Mouse (Mus musculus) liver, embryonic 14.5 days (tissue): ENCODE results near the gene Themis3. TPM values are rescaled to one million over a fixed set of nuclear protein-coding genes. Genes with fewer than 3 reads are reported as not detected.

ENCODE experiments used
- ATAC-seq: fragments of 200-750 bp; cut with Nextera tagmentation; 2 replicates; pipeline ENCODE4 v1.8.0; 2017; ENCODE audit warnings: moderate number of reproducible peaks, mild to moderate bottlenecking, moderate library complexity; ENCODE audit not compliant: insufficient read depth
- DNase-seq, 3 experiments: peaks; one replicate each; pipeline ENCODE4 v3.0.0-alpha.2; 2012 to 2013; ENCODE audit warnings: low read depth in 3 of 3, low spot score in 3 of 3
- H3K27ac ChIP-seq: fragments of 300-500 bp; sonication (generic); 2 replicates; pipeline ENCODE4 v1.5.1; 2014; ENCODE audit warnings: moderate library complexity, mild to moderate bottlenecking, control low read depth, inconsistent platforms
- H3K27me3 ChIP-seq: fragments of 300-500 bp; sonication (generic); 2 replicates; pipeline ENCODE4 v1.6.1; 2014; ENCODE audit warnings: mild to moderate bottlenecking, low read length, moderate library complexity; ENCODE audit not compliant: control insufficient read depth, insufficient read depth
- H3K36me3 ChIP-seq: fragments of 300-500 bp; sonication (generic); replicated peaks from 2 replicates; pipeline ENCODE4 v1.6.1; 2014; ENCODE audit warnings: low read depth; ENCODE audit not compliant: control insufficient read depth, insufficient read depth
- H3K4me1 ChIP-seq, 2 experiments: fragments of 200-500 bp in 1 of 2; fragments of 300-500 bp in 1 of 2; sonication (generic) in 1 of 2; replicated peaks; 2 replicates each; pipeline ENCODE4 v1.6.1; 2012 to 2014; ENCODE audit warnings: antibody characterized with exemption in 1 of 2, inconsistent platforms in 1 of 2, low read length in 1 of 2; ENCODE audit not compliant: control insufficient read depth in 2 of 2, insufficient read depth in 2 of 2
- H3K4me2 ChIP-seq: fragments of 300-500 bp; sonication (generic); 2 replicates; pipeline ENCODE4 v1.6.1; 2014; ENCODE audit warnings: low read depth, mild to moderate bottlenecking, control low read depth, moderate library complexity
- H3K4me3 ChIP-seq, 2 experiments: fragments of 200-500 bp in 1 of 2; fragments of 300-500 bp in 1 of 2; sonication (generic) in 1 of 2; 2 replicates each; pipeline ENCODE4 v1.5.1; 2012 to 2014; ENCODE audit warnings: low read depth in 2 of 2, low read length in 2 of 2, mild to moderate bottlenecking in 2 of 2, control low read depth in 1 of 2, inconsistent platforms in 1 of 2, moderate library complexity in 1 of 2; ENCODE audit not compliant: insufficient read depth in 1 of 2
- H3K9ac ChIP-seq: fragments of 300-500 bp; sonication (generic); replicated peaks from 2 replicates; pipeline ENCODE4 v1.6.1; 2014; ENCODE audit warnings: mild to moderate bottlenecking, control low read depth, moderate library complexity
- H3K9me3 ChIP-seq: fragments of 300-500 bp; sonication (generic); 2 replicates; pipeline ENCODE4 v1.6.1; 2016; ENCODE audit warnings: low read length, mixed read lengths; ENCODE audit not compliant: control insufficient read depth
- CTCF ChIP-seq: IDR thresholded peaks from 2 replicates; pipeline ENCODE4 v1.5.1; 2016; ENCODE audit warnings: antibody characterized with exemption, low read depth, control low read depth
- EP300 ChIP-seq: IDR thresholded peaks from 2 replicates; pipeline ENCODE4 v1.6.1; 2016; ENCODE audit warnings: antibody characterized with exemption, low read depth
- WGBS: fragments of 180-500 bp; shearing (Covaris S2); extraction: QIAGEN DNeasy Blood & Tissue Kit; methylation state at CpG from one replicate; pipeline ENCODE4 v1.1.7; 2014; ENCODE audit not compliant: insufficient replicate concordance; 5-methylcytosine and 5-hydroxymethylcytosine counted together
- polyA plus RNA-seq, 2 experiments: library from polyadenylated mRNA; depleted of rRNA in 1 of 2; stranded (reverse) in 1 of 2; unstranded in 1 of 2; fragments of >200 nt; fragmentation: Nextera tagmentation in 1 of 2; extraction: Ambion mirVana in 1 of 2; gene quantifications; 2 replicates each; pipeline versions ENCODE4 v1.2.1 to v1.2.3; 2012 to 2014

Gene Themis3
- polyA plus RNA-seq (2012; rRNA removed) = not detected in 2 replicates
- polyA plus RNA-seq (2014; fragmentation: Nextera tagmentation; extraction: Ambion mirVana) = not detected in 2 replicates

GRCm38 (mm10) chr17:66594435-66594834, at the start of gene Themis3:
TSS of gene Themis3 (minus strand) at chr17:66594621.
- ATAC-seq (no peak), DNase-seq (no peak)
- Histone ChIP-seq H3K27ac (no peak within 1 kb of the TSS), H3K9me3 (no peaks in the 10 kb centered on the region), H3K4me2 (no peak within 1 kb of the TSS), H3K36me3 (no peaks in the 10 kb centered on the region), H3K27me3 (no peaks in the 10 kb centered on the region), H3K9ac (no peak within 1 kb of the TSS), H3K4me1 (no peaks in the 10 kb centered on the region), H3K4me3 (no peak within 1 kb of the TSS)
- 33% methylated on average over 5 of the region's 5 CpGs for WGBS
- TF ChIP-seq EP300 = no peak
- TF ChIP-seq CTCF = no peak

GRCm38 (mm10) chr17:66637951-66638722, 43.7 kb upstream of the Themis3 start:
- no peak for TF ChIP-seq CTCF
- no peak for TF ChIP-seq EP300
- Histone ChIP-seq H3K4me2 (no peak overlapping the region), H3K36me3 (no peaks in the 10 kb centered on the region), H3K27ac (no peak overlapping the region), H3K9ac (no peak overlapping the region), H3K9me3 (no peaks in the 10 kb centered on the region), H3K27me3 (no peaks in the 10 kb centered on the region), H3K4me3 (no peak overlapping the region), H3K4me1 (no peaks in the 10 kb centered on the region)
- no peak for DNase-seq
- 65% methylated on average over 7 of the region's 7 CpGs for WGBS
- ATAC-seq = no peak

- no peak for DNase-seq
- no peak overlapping the region for H3K4me2 ChIP-seq
- no peaks in the 10 kb centered on the region for H3K4me1 ChIP-seq
- H3K27ac ChIP-seq = no peak overlapping the region
- TF ChIP-seq CTCF = no peak
- no peak for TF ChIP-seq EP300
- no peaks in the 10 kb centered on the region for H3K36me3 ChIP-seq
- H3K4me3 ChIP-seq = no peak overlapping the region
- WGBS = 60% methylated on average over 13 of the region's 13 CpGs
- ATAC-seq = no peak
- H3K9me3 ChIP-seq = no peaks in the 10 kb centered on the region
- H3K27me3 ChIP-seq = no peaks in the 10 kb centered on the region
- no peak overlapping the region for H3K9ac ChIP-seq
Measured at GRCm38 (mm10) chr17:66619996-66620656, 25.7 kb upstream of the Themis3 start.

- Histone ChIP-seq H3K9me3 (no peaks in the 10 kb centered on the region), H3K4me3 (no peak overlapping the region), H3K27me3 (no peaks in the 10 kb centered on the region), H3K9ac (no peak overlapping the region), H3K27ac (no peak overlapping the region), H3K4me2 (no peak overlapping the region), H3K36me3 (no peaks in the 10 kb centered on the region), H3K4me1 (no peaks in the 10 kb centered on the region)
- 73% methylated on average over 3 of the region's 3 CpGs for WGBS
- DNase-seq (no peak), ATAC-seq (no peak)
- TF ChIP-seq EP300 (no peak), CTCF (no peak)
Measured at GRCm38 (mm10) chr17:66619255-66619826, 24.9 kb upstream of the Themis3 start.

- no peak for ATAC-seq
- DNase-seq = no peak
Measured at GRCm38 (mm10) chr17:66610032-66610431, 15.6 kb upstream of the Themis3 start.

More at GRCm38 (mm10) chr17:66610032-66610431, 15.6 kb upstream of the Themis3 start:
- Histone ChIP-seq H3K36me3 (no peaks in the 10 kb centered on the region), H3K4me3 (no peak overlapping the region), H3K4me2 (no peak overlapping the region), H3K9ac (no peak overlapping the region), H3K4me1 (no peaks in the 10 kb centered on the region), H3K9me3 (no peaks in the 10 kb centered on the region), H3K27ac (no peak overlapping the region), H3K27me3 (no peaks in the 10 kb centered on the region)
- TF ChIP-seq CTCF = no peak
